Mouse (Mus musculus): ENCODE data around the gene Ppil6. TPM values are rescaled to one million over a fixed set of nuclear protein-coding genes. Genes with fewer than 3 reads are reported as not detected.

The Ppil6 gene
- polyA plus RNA-seq (2012; rRNA removed), result 2.5 and 3.2 TPM in 2 replicates

DNA sequence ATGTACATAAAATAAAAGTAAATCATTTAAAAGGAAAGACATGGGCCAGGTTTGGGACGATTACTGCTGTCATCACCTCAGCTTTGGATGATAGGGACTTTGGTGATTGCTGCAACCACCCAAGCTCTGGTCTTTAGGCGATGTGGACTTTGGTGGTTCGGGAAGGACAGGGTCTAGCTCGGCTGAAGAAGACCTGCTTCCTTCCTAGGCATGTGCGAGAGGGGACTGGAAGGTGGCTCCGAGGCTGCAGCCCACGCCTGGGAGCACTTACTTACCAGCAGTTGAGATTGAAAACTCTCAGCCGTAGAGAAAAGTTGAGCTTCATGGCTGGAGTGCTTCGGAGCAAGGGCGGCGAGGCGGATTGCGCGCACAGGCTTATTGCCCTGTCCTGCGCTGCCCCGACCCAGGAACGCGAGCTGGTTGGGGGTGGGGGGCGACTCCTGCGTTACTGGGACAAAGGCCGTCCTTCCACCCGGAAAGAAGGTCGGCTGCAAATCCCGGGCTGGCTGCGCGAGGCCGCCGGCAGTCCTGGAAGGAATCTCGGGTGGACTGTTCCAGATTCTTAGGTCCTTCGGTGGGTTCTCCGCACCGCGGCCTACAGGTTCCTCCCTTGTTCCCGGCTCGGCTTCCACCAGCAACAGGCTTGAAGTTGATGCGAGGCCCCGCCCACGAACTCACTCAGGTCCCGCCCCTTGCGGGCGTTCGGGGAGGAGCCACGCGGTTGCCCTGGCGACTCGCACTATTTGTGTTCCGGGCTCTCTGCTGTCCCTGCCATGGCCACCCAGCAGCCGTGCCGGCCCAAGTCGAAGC is at the start of gene Ppil6, which contains the start of gene Smpd2:
TSS of gene Ppil6 (plus strand) at position 732 of the 810 bp plus-strand sequence.
TSS of gene Smpd2 (minus strand) at position 662 of the 810 bp plus-strand sequence.
- H3K27ac ChIP-seq (ENCODE audit: insufficient read depth, low read depth, low read length), result peak within 1 kb of the TSS; percentile 88
- peak within 1 kb of the TSS; percentile 63 for H3K4me3 ChIP-seq (ENCODE audit: insufficient read depth, low read depth, low read length)
- DNase-seq, result peak; percentile 98
- peaks cover 13% of the 10 kb centered on the region for H3K4me1 ChIP-seq (ENCODE audit: control insufficient read depth, insufficient read depth, low read length)
- no peaks in the 10 kb centered on the region for H3K36me3 ChIP-seq (ENCODE audit: control insufficient read depth, insufficient read depth, low read length)
- TF ChIP-seq CTCF (conservative IDR thresholded peaks at IDR 0.05; ENCODE audit: insufficient read depth, insufficient read length, low read depth, low read length) (no peak), POLR2A (IDR thresholded peaks at IDR 0.05; ENCODE audit: low read depth, low read length) (peak; percentile 67)
- no peaks in the 10 kb centered on the region for H3K27me3 ChIP-seq (replicated peaks; ENCODE audit: control insufficient read depth, insufficient read depth, low read length)
- WGBS, result under 1% methylated on average over 50 of the region's 50 CpGs

- Histone ChIP-seq H3K4me3 (ENCODE audit: insufficient read depth, low read depth, low read length) (no peak overlapping the region), H3K27ac (ENCODE audit: insufficient read depth, low read depth, low read length) (no peak overlapping the region), H3K4me1 (ENCODE audit: control insufficient read depth, insufficient read depth, low read length) (peaks cover 10% of the 10 kb centered on the region), H3K36me3 (ENCODE audit: control insufficient read depth, insufficient read depth, low read length) (no peaks in the 10 kb centered on the region), H3K27me3 (replicated peaks; ENCODE audit: control insufficient read depth, insufficient read depth, low read length) (no peaks in the 10 kb centered on the region)
- no peak for DNase-seq
- no peak for TF ChIP-seq CTCF (conservative IDR thresholded peaks at IDR 0.05; ENCODE audit: insufficient read depth, insufficient read length, low read depth, low read length)
- no peak for TF ChIP-seq POLR2A (IDR thresholded peaks at IDR 0.05; ENCODE audit: low read depth, low read length)
- WGBS, result 84% methylated on average over 1 of the region's 1 CpGs
These were observed 42.0 kb upstream of the Ppil6 start for GRCm38 (mm10) chr10:41448216-41448615.

GRCm38 (mm10) chr10:41449684-41450083 is 40.6 kb upstream of the Ppil6 start:
- H3K4me1 ChIP-seq (ENCODE audit: control insufficient read depth, insufficient read depth, low read length), result peaks cover 10% of the 10 kb centered on the region
- H3K27ac ChIP-seq (ENCODE audit: insufficient read depth, low read depth, low read length), result peak overlapping the region; percentile 91
- H3K27me3 ChIP-seq (replicated peaks; ENCODE audit: control insufficient read depth, insufficient read depth, low read length), result no peaks in the 10 kb centered on the region
- WGBS, result 3% methylated on average over 14 of the region's 14 CpGs
- TF ChIP-seq CTCF (conservative IDR thresholded peaks at IDR 0.05; ENCODE audit: insufficient read depth, insufficient read length, low read depth, low read length), result no peak
- TF ChIP-seq POLR2A (IDR thresholded peaks at IDR 0.05; ENCODE audit: low read depth, low read length), result no peak
- H3K4me3 ChIP-seq (ENCODE audit: insufficient read depth, low read depth, low read length), result peak overlapping the region; percentile 91
- peak; percentile 63 for DNase-seq
- no peaks in the 10 kb centered on the region for H3K36me3 ChIP-seq (ENCODE audit: control insufficient read depth, insufficient read depth, low read length)

DNA sequence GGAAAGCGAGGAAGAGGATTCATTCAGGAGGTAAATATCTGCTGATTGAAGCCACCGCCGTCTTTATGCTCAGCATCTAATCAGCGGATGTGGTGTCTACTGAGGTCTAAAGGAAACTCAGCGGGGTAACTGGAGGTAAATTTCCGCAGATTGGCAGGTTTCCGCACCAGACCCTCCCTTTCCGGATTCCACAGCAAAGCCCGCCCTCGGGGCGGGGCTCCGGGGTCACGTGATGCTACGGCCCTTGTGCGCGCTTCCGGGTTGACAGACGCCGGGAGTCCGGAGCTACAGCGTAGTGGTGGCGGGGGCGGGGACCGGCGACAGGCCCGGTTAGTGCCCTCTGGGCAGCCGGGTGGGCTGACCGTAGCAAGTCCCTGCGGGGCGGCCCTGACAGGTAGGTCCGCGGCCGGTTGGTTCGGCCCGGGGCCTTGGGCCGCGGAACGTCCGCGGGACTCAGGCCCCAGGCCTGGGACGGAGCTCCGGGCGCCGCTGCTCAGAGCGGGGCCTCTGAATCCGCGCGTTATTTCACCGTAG is 40.0 kb upstream of the Ppil6 start, which contains the start of gene Zbtb24:
TSS of gene Zbtb24 (plus strand) at position 247 of the 534 bp plus-strand sequence.
- Histone ChIP-seq H3K27me3 (replicated peaks; ENCODE audit: control insufficient read depth, insufficient read depth, low read length) (no peaks in the 10 kb centered on the region), H3K4me3 (ENCODE audit: insufficient read depth, low read depth, low read length) (peak within 1 kb of the TSS; percentile 91), H3K27ac (ENCODE audit: insufficient read depth, low read depth, low read length) (peak within 1 kb of the TSS; percentile 91), H3K4me1 (ENCODE audit: control insufficient read depth, insufficient read depth, low read length) (peaks cover 10% of the 10 kb centered on the region), H3K36me3 (ENCODE audit: control insufficient read depth, insufficient read depth, low read length) (no peaks in the 10 kb centered on the region)
- WGBS, result under 1% methylated on average over 49 of the region's 49 CpGs
- TF ChIP-seq POLR2A (IDR thresholded peaks at IDR 0.05; ENCODE audit: low read depth, low read length) (peak; percentile 5), CTCF (conservative IDR thresholded peaks at IDR 0.05; ENCODE audit: insufficient read depth, insufficient read length, low read depth, low read length) (no peak)
- DNase-seq, result peak; percentile 98

GRCm38 (mm10) chr10:41450780-41451522 is 39.3 kb upstream of the Ppil6 start:
- DNase-seq, result no peak
- H3K36me3 ChIP-seq (ENCODE audit: control insufficient read depth, insufficient read depth, low read length), result peaks cover 2% of the 10 kb centered on the region; the same call in 1 of the 2 replicates
- WGBS, result 46% methylated on average over 18 of the region's 18 CpGs
- TF ChIP-seq CTCF (conservative IDR thresholded peaks at IDR 0.05; ENCODE audit: insufficient read depth, insufficient read length, low read depth, low read length) (no peak), POLR2A (IDR thresholded peaks at IDR 0.05; ENCODE audit: low read depth, low read length) (no peak)
- H3K4me3 ChIP-seq (ENCODE audit: insufficient read depth, low read depth, low read length), result peak overlapping the region; percentile 91
- H3K27ac ChIP-seq (ENCODE audit: insufficient read depth, low read depth, low read length), result peak overlapping the region; percentile 52
- H3K4me1 ChIP-seq (ENCODE audit: control insufficient read depth, insufficient read depth, low read length), result peaks cover 10% of the 10 kb centered on the region
- H3K27me3 ChIP-seq (replicated peaks; ENCODE audit: control insufficient read depth, insufficient read depth, low read length), result no peaks in the 10 kb centered on the region

GRCm38 (mm10) chr10:41451656-41452055 is 38.6 kb upstream of the Ppil6 start:
- peak; percentile 90 for DNase-seq
- peaks cover 2% of the 10 kb centered on the region; the same call in 1 of the 2 replicates for H3K36me3 ChIP-seq (ENCODE audit: control insufficient read depth, insufficient read depth, low read length)
- TF ChIP-seq POLR2A (IDR thresholded peaks at IDR 0.05; ENCODE audit: low read depth, low read length), result no peak
- TF ChIP-seq CTCF (conservative IDR thresholded peaks at IDR 0.05; ENCODE audit: insufficient read depth, insufficient read length, low read depth, low read length), result no peak
- no peaks in the 10 kb centered on the region for H3K27me3 ChIP-seq (replicated peaks; ENCODE audit: control insufficient read depth, insufficient read depth, low read length)
- peaks cover 10% of the 10 kb centered on the region for H3K4me1 ChIP-seq (ENCODE audit: control insufficient read depth, insufficient read depth, low read length)
- 72% methylated on average over 9 of the region's 9 CpGs for WGBS
- 0 out of 2 replicates have a peak overlapping the region, but pooled peaks have one; percentile 4 for H3K4me3 ChIP-seq (ENCODE audit: insufficient read depth, low read depth, low read length)
- no peak overlapping the region for H3K27ac ChIP-seq (ENCODE audit: insufficient read depth, low read depth, low read length)
